Mouse (Mus musculus): ENCODE measurements at regions not wholly inside any gene's neighbourhood (a gene's known extent, or its start where the extent isn't known, plus 50 kb on each side); places are given as distances from the start of the nearest gene placed in this dataset.
A peak's percentile ranks its signal among the peaks of the same experiment; 100 is the strongest.

DNA sequence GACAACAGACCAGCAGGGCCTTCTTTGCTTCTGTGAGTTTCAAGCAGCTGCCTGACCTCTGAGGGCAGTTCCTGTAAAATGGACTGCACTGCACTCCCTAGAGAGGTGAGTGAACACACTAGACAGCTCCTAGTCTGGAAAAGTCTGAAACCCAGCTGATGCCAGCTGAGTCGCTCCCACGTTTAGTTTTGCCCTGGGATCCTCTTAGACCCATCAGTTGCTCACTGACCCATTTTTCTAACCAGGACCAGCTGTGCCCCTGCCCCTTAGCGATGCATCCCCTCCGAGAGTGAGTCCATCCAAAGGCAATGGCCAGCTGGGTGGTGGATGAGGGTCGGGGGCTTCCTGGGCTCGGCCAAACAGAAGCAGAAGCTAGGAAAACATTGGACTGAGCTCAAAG lies 62.2 kb upstream of the Top1 start:
- no peak for DNase-seq (ENCODE audit: low spot score)
- Histone ChIP-seq H3K4me2 (ENCODE audit: low read length) (no peak overlapping the region), H3K36me3 (ENCODE audit: control insufficient read depth, insufficient read depth, low read length) (no peaks in the 10 kb centered on the region), H3K27me3 (replicated peaks; ENCODE audit: control insufficient read depth, insufficient read depth, low read length) (peaks cover 40% of the 10 kb centered on the region), H3K4me1 (replicated peaks; ENCODE audit: control insufficient read depth, insufficient read depth, low read length) (no peaks in the 10 kb centered on the region), H3K9ac (ENCODE audit: low read length) (no peak overlapping the region), H3K27ac (ENCODE audit: low read depth) (no peak overlapping the region), H3K9me3 (ENCODE audit: control insufficient read depth, low read length) (no peaks in the 10 kb centered on the region), H3K4me3 (ENCODE audit: low read depth, low read length) (no peak overlapping the region)
- 73% methylated on average over 6 of the region's 6 CpGs for WGBS
- no peak for ATAC-seq (replicated peaks; ENCODE audit: low FRiP score, low TSS enrichment, low read depth)

DNA sequence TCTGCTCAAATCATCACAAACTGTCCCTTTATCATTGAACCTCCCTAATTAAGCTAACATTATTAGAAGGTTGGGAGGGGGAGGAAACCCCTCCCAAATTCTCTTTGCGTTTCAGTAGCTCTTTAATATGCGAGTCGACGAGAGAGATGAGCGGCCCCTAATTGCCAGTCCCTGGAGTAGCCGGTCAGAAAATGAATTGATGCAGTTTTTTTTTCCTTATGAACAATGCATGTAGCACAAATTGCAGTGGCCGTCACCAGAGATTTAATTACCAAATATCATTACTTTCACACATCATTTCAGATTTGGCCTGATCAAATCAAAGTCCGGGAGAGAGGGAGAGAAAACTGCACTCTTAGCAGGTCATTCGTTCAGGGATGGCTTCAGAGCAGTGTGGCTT lies 61.1 kb upstream of the Top1 start:
- Histone ChIP-seq H3K36me3 (ENCODE audit: control insufficient read depth, insufficient read depth, low read length) (no peaks in the 10 kb centered on the region), H3K27ac (ENCODE audit: low read depth) (no peak overlapping the region), H3K9ac (ENCODE audit: low read length) (no peak overlapping the region), H3K4me1 (replicated peaks; ENCODE audit: control insufficient read depth, insufficient read depth, low read length) (no peaks in the 10 kb centered on the region), H3K27me3 (replicated peaks; ENCODE audit: control insufficient read depth, insufficient read depth, low read length) (peaks cover 32% of the 10 kb centered on the region), H3K9me3 (ENCODE audit: control insufficient read depth, low read length) (no peaks in the 10 kb centered on the region), H3K4me2 (ENCODE audit: low read length) (no peak overlapping the region), H3K4me3 (ENCODE audit: low read depth, low read length) (no peak overlapping the region)
- WGBS, result 53% methylated on average over 9 of the region's 9 CpGs
- ATAC-seq (replicated peaks; ENCODE audit: low FRiP score, low TSS enrichment, low read depth) (no peak), DNase-seq (ENCODE audit: low spot score) (no peak)

DNA sequence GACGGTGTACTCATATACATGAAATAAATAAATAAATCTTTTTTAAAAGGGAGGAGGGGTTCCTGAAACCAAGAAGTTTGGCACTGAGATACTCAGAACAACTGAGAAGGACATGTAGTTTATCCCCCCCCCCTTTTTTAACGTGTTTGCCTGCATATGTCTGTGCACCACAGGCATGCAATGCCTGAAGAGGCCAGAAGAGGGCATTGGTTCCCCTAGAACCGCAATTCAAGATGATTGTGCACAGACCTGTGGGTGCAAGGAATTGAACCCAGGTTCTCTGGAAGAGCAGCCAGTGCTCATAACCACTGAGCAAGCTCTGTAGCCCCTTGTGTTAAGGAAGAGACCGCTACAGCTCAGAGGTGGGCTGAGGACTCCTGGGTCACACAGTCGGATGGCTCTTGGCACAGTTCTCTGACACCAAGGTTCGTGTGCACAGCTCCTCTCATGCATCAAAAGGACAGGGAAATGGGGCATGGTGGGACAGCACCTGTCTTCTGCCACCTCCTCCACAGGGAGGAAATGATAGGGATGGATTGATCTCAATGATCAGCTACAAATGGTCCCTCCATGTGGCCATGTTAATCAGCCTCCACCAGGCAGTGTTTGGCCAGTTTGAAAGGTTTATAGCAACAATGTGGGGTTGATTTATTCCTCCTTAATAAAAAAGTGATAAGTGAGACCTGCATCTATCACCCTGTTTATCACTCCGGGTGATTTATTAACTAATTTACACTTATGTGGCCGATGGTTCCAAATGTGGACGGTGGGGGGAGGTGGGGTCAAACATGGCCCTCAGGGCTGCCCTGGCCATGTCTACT lies 58.5 kb upstream of the Top1 start:
- peaks cover 9% of the 10 kb centered on the region; the same call in 1 of the 2 replicates for H3K27me3 ChIP-seq (replicated peaks; ENCODE audit: control insufficient read depth, insufficient read depth, low read length)
- H3K4me1 ChIP-seq (replicated peaks; ENCODE audit: control insufficient read depth, insufficient read depth, low read length), result no peaks in the 10 kb centered on the region
- WGBS, result 48% methylated on average over 9 of the region's 9 CpGs
- no peaks in the 10 kb centered on the region for H3K9me3 ChIP-seq (ENCODE audit: control insufficient read depth, low read length)
- H3K27ac ChIP-seq (ENCODE audit: low read depth), result no peak overlapping the region
- no peak for ATAC-seq (replicated peaks; ENCODE audit: low FRiP score, low TSS enrichment, low read depth)
- H3K4me3 ChIP-seq (ENCODE audit: low read depth, low read length), result no peak overlapping the region
- DNase-seq (ENCODE audit: low spot score), result peak; percentile 45
- no peaks in the 10 kb centered on the region for H3K36me3 ChIP-seq (ENCODE audit: control insufficient read depth, insufficient read depth, low read length)
- H3K9ac ChIP-seq (ENCODE audit: low read length), result no peak overlapping the region
- no peak overlapping the region for H3K4me2 ChIP-seq (ENCODE audit: low read length)

DNA sequence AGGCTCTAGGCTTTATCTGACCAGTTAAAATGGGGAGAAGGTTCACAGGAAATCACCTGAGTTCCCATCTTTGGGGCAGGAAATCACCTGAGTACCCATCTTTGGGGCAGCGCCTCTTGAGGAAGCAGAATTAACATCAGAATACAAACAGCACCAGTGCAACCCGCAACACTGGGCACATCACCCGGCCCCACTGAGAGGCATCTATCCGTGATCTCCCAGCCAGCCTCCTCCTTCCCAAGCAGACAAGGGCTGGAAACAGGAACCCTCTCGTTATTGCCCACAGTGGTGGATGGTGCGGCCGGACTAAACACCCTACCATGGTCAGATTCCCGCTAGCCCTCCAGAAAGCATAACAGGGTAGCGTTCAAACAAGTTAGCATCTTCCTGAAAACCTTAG lies 57.3 kb upstream of the Top1 start:
- Histone ChIP-seq H3K27ac (ENCODE audit: low read depth) (no peak overlapping the region), H3K27me3 (replicated peaks; ENCODE audit: control insufficient read depth, insufficient read depth, low read length) (peaks cover 9% of the 10 kb centered on the region; the same call in 1 of the 2 replicates), H3K4me3 (ENCODE audit: low read depth, low read length) (no peak overlapping the region), H3K4me2 (ENCODE audit: low read length) (no peak overlapping the region), H3K36me3 (ENCODE audit: control insufficient read depth, insufficient read depth, low read length) (no peaks in the 10 kb centered on the region), H3K9me3 (ENCODE audit: control insufficient read depth, low read length) (no peaks in the 10 kb centered on the region), H3K9ac (ENCODE audit: low read length) (no peak overlapping the region), H3K4me1 (replicated peaks; ENCODE audit: control insufficient read depth, insufficient read depth, low read length) (no peaks in the 10 kb centered on the region)
- 84% methylated on average over 9 of the region's 9 CpGs for WGBS
- peak; percentile 36 for DNase-seq (ENCODE audit: low spot score)
- no peak for ATAC-seq (replicated peaks; ENCODE audit: low FRiP score, low TSS enrichment, low read depth)

DNA sequence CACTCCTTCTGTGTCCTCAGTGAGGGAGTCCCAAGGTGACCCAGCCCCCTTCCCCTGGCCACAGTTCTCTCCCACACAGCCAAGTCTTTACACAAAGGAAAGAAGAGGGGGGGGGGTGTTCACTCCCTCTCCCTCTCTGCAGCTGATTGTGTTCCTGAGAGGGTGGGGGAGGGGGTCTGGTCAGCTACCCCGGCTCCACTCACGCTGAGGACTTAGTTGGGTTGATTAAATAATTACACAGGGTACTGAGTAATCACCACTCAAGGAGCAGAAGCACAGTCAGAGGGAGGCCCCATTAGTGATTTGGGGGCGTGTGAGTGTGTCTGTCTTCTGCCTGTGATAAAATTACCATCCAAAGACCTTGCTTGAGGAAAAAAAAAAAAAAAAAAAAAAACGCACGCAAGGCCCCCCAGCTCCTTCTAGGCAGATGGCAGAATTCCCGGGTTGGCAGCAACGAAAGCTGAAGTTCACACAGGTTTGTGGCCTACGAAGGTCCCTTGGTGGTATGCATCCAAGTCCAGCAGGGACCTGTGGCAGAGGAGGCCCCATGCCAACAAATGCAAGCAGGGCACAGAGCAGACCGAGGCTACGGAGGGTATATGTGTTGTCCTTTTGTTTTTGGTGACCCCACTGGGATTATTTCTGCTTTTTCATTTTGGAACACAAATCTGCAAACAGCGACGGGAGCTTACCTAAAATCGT lies 55.3 kb upstream of the Top1 start:
- WGBS, result 46% methylated on average over 13 of the region's 13 CpGs
- no peak overlapping the region for H3K9ac ChIP-seq (ENCODE audit: low read length)

DNA sequence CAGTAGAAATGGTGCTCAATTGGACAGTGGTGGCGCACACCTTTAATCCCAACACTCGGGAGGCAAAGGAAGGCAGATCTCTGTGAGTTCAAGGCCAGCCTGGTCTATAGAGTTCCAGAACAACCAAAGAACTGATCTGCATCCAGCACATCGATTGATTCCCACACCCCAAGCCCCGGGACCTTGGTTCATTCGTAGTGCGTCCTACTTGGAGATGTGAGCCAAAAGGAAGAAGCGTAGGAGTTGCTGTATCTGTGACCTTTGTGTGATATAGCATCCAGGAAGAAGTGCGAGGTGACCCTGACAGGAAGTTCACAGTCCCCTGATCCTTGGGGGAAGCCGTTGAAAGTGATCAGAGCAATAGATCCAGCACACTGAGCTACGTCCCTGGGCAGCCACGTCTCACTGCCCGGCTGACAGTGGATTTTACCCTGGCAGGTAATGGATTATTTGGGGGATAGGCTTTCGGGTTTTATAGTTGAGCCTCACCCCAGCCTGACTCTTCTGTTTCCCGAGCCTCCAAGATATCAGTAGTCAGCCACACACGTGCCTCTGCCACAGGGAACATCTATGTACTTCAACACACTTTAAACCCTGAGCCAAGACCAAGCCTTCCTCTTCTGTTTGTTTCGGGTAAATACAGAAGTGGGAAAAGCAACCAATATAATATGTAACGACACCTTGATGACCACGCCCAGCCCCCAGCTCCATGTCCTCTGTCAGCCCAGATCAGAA lies 54.1 kb upstream of the Top1 start:
- Histone ChIP-seq H3K27me3 (replicated peaks; ENCODE audit: control insufficient read depth, insufficient read depth, low read length) (no peaks in the 10 kb centered on the region), H3K4me1 (replicated peaks; ENCODE audit: control insufficient read depth, insufficient read depth, low read length) (no peaks in the 10 kb centered on the region), H3K9ac (ENCODE audit: low read length) (no peak overlapping the region), H3K4me3 (ENCODE audit: low read depth, low read length) (no peak overlapping the region), H3K36me3 (ENCODE audit: control insufficient read depth, insufficient read depth, low read length) (no peaks in the 10 kb centered on the region), H3K9me3 (ENCODE audit: control insufficient read depth, low read length) (no peaks in the 10 kb centered on the region), H3K27ac (ENCODE audit: low read depth) (no peak overlapping the region), H3K4me2 (ENCODE audit: low read length) (no peak overlapping the region)
- ATAC-seq (replicated peaks; ENCODE audit: low FRiP score, low TSS enrichment, low read depth) (no peak), DNase-seq (ENCODE audit: low spot score) (no peak)
- 76% methylated on average over 18 of the region's 18 CpGs for WGBS

More for the DNA sequence above, 55.3 kb upstream of the Top1 start:
- Histone ChIP-seq H3K4me2 (ENCODE audit: low read length) (no peak overlapping the region), H3K4me1 (replicated peaks; ENCODE audit: control insufficient read depth, insufficient read depth, low read length) (no peaks in the 10 kb centered on the region), H3K27ac (ENCODE audit: low read depth) (no peak overlapping the region), H3K4me3 (ENCODE audit: low read depth, low read length) (no peak overlapping the region), H3K27me3 (replicated peaks; ENCODE audit: control insufficient read depth, insufficient read depth, low read length) (peaks cover 6% of the 10 kb centered on the region; the same call in 1 of the 2 replicates), H3K9me3 (ENCODE audit: control insufficient read depth, low read length) (no peaks in the 10 kb centered on the region), H3K36me3 (ENCODE audit: control insufficient read depth, insufficient read depth, low read length) (no peaks in the 10 kb centered on the region)
- ATAC-seq (replicated peaks; ENCODE audit: low FRiP score, low TSS enrichment, low read depth) (no peak), DNase-seq (ENCODE audit: low spot score) (no peak)

DNA sequence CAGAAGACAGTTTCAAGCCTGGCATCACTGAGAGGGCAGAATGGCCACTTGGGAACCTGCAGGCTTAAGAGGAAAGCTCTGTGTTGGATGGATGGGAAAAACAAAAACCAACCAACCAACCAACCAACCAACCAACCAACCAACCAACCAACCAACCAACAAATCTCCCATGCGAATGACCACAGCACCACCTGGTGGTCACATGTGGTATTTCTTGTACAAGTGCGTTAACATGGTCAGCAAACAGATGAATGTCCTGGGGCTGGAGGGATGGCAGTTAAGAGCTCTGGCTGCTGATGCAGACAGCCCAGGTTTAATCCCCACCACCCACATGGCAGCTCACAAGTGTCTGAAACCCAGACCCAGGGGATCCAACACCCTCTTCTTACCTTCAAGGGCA lies 52.7 kb upstream of the Top1 start:
- H3K27me3 ChIP-seq (replicated peaks; ENCODE audit: control insufficient read depth, insufficient read depth, low read length), result no peaks in the 10 kb centered on the region
- WGBS, result 5% methylated on average over 2 of the region's 2 CpGs

More for the DNA sequence above, 52.7 kb upstream of the Top1 start:
- Histone ChIP-seq H3K27ac (ENCODE audit: low read depth) (no peak overlapping the region), H3K4me2 (ENCODE audit: low read length) (no peak overlapping the region), H3K9me3 (ENCODE audit: control insufficient read depth, low read length) (no peaks in the 10 kb centered on the region), H3K4me1 (replicated peaks; ENCODE audit: control insufficient read depth, insufficient read depth, low read length) (no peaks in the 10 kb centered on the region), H3K9ac (ENCODE audit: low read length) (no peak overlapping the region), H3K36me3 (ENCODE audit: control insufficient read depth, insufficient read depth, low read length) (no peaks in the 10 kb centered on the region), H3K4me3 (ENCODE audit: low read depth, low read length) (no peak overlapping the region)
- ATAC-seq (replicated peaks; ENCODE audit: low FRiP score, low TSS enrichment, low read depth), result no peak
- DNase-seq (ENCODE audit: low spot score), result peak; percentile 90

Measured in intestine, embryonic 14.5 days (tissue).